Mouse (Mus musculus): ENCODE data around the gene Igdcc4. TPM values are rescaled to one million over a fixed set of nuclear protein-coding genes. Genes with fewer than 3 reads are reported as not detected.
A peak's percentile ranks its signal among the peaks of the same experiment; 100 is the strongest.

Gene Igdcc4
- 0.76 TPM for polyA plus RNA-seq (2012; fragmentation: generic; extraction: Trizol)
- long read RNA-seq, experiment 1, partial matches to known transcripts, result 1 of 3 reads
- long read RNA-seq, experiment 1, other reads (novel, unspliced or antisense), result 1 of 3 reads
- long read RNA-seq, experiment 2, partial matches to known transcripts, result 1 of 1 reads
- long read RNA-seq, experiment 2, other reads (novel, unspliced or antisense), result 0 of 1 reads

DNA sequence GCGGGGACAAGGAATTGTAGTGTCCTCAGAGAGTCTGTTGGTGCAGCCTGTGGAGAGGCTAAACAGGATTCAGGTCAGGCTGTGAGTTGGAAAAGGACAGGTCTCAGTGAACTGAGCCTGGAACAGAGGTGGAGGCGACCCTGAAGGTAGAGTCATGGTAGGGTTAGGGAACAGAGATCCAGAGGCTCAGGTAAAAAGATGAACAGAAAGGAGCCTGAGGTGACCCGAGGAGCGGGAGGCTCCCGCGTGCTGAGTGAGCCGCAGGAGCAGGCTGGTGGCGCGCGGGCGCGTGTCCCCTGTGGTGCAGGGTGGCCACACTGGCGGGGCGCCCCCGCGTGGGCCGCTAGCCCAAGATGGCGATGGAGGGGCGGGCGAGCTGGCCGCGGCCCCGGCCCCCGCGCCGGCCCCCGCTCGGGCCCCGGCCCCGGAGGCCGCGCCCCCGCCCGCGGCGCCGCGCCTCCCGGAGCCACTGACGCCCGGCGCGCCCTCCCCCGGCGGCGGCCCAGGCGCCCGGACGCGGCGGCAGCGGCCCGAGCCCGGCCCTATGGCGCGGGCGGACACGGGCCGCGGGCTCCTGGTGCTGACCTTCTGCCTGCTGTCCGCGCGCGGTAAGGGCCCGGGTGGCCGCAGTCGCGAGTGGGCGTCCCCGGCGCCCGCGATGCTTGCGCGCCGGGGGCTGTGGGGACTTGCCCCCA is at the start of gene Igdcc4:
Gene Igdcc4 (plus strand): TSS at position 496 of the 695 bp plus-strand sequence.
- Histone ChIP-seq H3K79me3 (ENCODE audit: low read depth) (no peaks in the 10 kb centered on the region), H3ac (ENCODE audit: control insufficient read depth, insufficient read length, low read depth) (peak within 1 kb of the TSS; percentile 25)

GRCm38 (mm10) chr9:65064251-65064650 is 37.0 kb upstream of the Igdcc4 start:
- no peaks in the 10 kb centered on the region for H3K27me3 ChIP-seq (ENCODE audit: control insufficient read depth, insufficient read depth, insufficient read length)
- no peaks in the 10 kb centered on the region for H3K79me3 ChIP-seq (ENCODE audit: low read depth)

More for the DNA sequence above, at the start of gene Igdcc4:
- Histone ChIP-seq H3K36me3 (ENCODE audit: control insufficient read depth, insufficient read depth) (no peaks in the 10 kb centered on the region), H3K4me3 (ENCODE audit: insufficient read depth, poor library complexity, severe bottlenecking) (peak within 1 kb of the TSS; percentile 14), H3K27me3 (ENCODE audit: control insufficient read depth, insufficient read depth, insufficient read length) (no peaks in the 10 kb centered on the region), H3K79me2 (ENCODE audit: control insufficient read depth, insufficient read depth) (no peaks in the 10 kb centered on the region)
- TF ChIP-seq CTCF (IDR thresholded peaks at IDR 0.05; ENCODE audit: control insufficient read depth, insufficient read depth, insufficient read length) (no peak), CEBPB (IDR thresholded peaks at IDR 0.05; ENCODE audit: low read depth) (no peak), MAX (IDR thresholded peaks at IDR 0.05) (no peak), MYOD1 (IDR thresholded peaks at IDR 0.05; ENCODE audit: control insufficient read depth, insufficient read length, low read depth) (no peak), USF1 (IDR thresholded peaks at IDR 0.05; ENCODE audit: low read depth) (no peak), MYOG (IDR thresholded peaks at IDR 0.05; ENCODE audit: control insufficient read depth, extremely low read depth, insufficient read length) (no peak), FOSL1 (IDR thresholded peaks at IDR 0.05; ENCODE audit: insufficient read depth, low read length, poor library complexity, severe bottlenecking) (no peak)

DNA sequence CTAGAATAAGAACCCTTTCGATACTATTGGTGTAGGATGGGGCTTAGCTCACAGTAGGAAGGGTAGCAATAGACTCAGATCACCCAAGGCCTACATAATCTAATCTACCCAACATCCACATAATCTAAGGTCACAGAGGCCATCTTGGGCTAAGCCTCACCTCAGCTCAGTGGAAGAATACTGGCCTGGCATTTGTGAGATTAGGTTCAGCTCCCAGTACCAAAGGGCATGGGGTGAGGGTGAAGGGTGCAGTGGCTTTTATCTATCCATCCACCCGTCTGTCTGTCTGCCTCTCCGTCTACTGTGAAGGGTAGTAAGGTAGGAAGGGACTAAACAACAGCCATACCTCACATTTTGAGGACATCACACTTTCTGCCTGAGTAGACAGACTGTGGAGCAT is 30.7 kb upstream of the Igdcc4 start:
- Histone ChIP-seq H3K79me3 (ENCODE audit: low read depth) (no peaks in the 10 kb centered on the region), H3K27me3 (ENCODE audit: control insufficient read depth, insufficient read depth, insufficient read length) (no peaks in the 10 kb centered on the region), H3ac (ENCODE audit: control insufficient read depth, insufficient read length, low read depth) (no peak overlapping the region), H3K36me3 (ENCODE audit: control insufficient read depth, insufficient read depth) (peaks cover 52% of the 10 kb centered on the region), H3K79me2 (ENCODE audit: control insufficient read depth, insufficient read depth) (no peaks in the 10 kb centered on the region), H3K4me3 (ENCODE audit: insufficient read depth, poor library complexity, severe bottlenecking) (no peak overlapping the region)
- TF ChIP-seq CTCF (IDR thresholded peaks at IDR 0.05; ENCODE audit: control insufficient read depth, insufficient read depth, insufficient read length), result no peak
- no peak for TF ChIP-seq MYOG (IDR thresholded peaks at IDR 0.05; ENCODE audit: control insufficient read depth, extremely low read depth, insufficient read length)
- no peak for TF ChIP-seq CEBPB (IDR thresholded peaks at IDR 0.05; ENCODE audit: low read depth)
- TF ChIP-seq MAX (IDR thresholded peaks at IDR 0.05), result no peak
- TF ChIP-seq MYOD1 (IDR thresholded peaks at IDR 0.05; ENCODE audit: control insufficient read depth, insufficient read length, low read depth), result no peak
- no peak for TF ChIP-seq FOSL1 (IDR thresholded peaks at IDR 0.05; ENCODE audit: insufficient read depth, low read length, poor library complexity, severe bottlenecking)
- TF ChIP-seq USF1 (IDR thresholded peaks at IDR 0.05; ENCODE audit: low read depth), result no peak

More at GRCm38 (mm10) chr9:65064251-65064650, 37.0 kb upstream of the Igdcc4 start:
- Histone ChIP-seq H3K79me2 (ENCODE audit: control insufficient read depth, insufficient read depth) (no peaks in the 10 kb centered on the region), H3K36me3 (ENCODE audit: control insufficient read depth, insufficient read depth) (peaks cover 79% of the 10 kb centered on the region), H3ac (ENCODE audit: control insufficient read depth, insufficient read length, low read depth) (no peak overlapping the region), H3K4me3 (ENCODE audit: insufficient read depth, poor library complexity, severe bottlenecking) (no peak overlapping the region)
- no peak for TF ChIP-seq MAX (IDR thresholded peaks at IDR 0.05)
- no peak for TF ChIP-seq MYOD1 (IDR thresholded peaks at IDR 0.05; ENCODE audit: control insufficient read depth, insufficient read length, low read depth)
- no peak for TF ChIP-seq USF1 (IDR thresholded peaks at IDR 0.05; ENCODE audit: low read depth)
- TF ChIP-seq MYOG (IDR thresholded peaks at IDR 0.05; ENCODE audit: control insufficient read depth, extremely low read depth, insufficient read length), result no peak
- no peak for TF ChIP-seq FOSL1 (IDR thresholded peaks at IDR 0.05; ENCODE audit: insufficient read depth, low read length, poor library complexity, severe bottlenecking)
- TF ChIP-seq CEBPB (IDR thresholded peaks at IDR 0.05; ENCODE audit: low read depth), result no peak
- TF ChIP-seq CTCF (IDR thresholded peaks at IDR 0.05; ENCODE audit: control insufficient read depth, insufficient read depth, insufficient read length), result no peak

DNA sequence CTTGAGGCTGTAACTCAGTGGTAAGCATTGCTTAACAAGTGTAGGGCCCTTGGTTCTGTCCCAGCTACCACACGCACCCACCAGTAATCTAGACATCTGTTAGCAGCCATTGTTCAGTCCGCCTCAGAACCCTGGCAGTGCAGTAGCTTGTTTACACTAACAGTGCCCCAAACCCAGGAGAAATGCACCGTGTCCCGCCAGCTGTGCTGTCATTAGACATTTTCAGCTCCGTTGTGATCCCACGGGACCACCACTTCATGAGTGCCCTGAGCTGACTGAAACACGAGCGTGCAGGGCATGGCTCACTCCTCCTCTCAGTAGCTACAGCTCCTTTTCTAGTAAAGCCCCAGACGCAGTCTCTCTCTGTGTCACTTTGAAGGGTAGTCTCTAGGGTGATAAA is 27.7 kb upstream of the Igdcc4 start:
- peaks cover 33% of the 10 kb centered on the region for H3K36me3 ChIP-seq (ENCODE audit: control insufficient read depth, insufficient read depth)

DNA sequence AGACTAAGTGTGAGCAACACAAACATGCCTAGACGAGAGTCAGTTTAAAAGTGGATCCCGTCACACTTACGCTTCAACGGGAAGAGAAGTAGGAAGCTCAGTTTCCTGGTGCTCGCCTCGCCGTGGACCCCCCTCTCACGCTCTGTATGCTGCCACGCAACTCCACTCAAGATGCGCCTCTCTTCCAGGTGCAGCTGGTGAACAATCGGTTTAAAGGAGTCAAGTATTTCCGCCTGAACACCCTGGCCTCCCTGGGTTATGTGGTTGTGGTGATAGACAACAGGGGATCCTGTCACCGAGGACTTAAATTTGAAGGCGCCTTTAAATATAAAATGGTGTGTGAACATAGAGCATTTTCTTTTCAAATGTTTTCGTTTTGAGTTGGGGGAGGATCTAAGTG is 27.0 kb upstream of the Igdcc4 start:
- H3ac ChIP-seq (ENCODE audit: control insufficient read depth, insufficient read length, low read depth), result no peak overlapping the region

More for the DNA sequence above, 27.7 kb upstream of the Igdcc4 start:
- H3ac ChIP-seq (ENCODE audit: control insufficient read depth, insufficient read length, low read depth), result no peak overlapping the region
- no peaks in the 10 kb centered on the region for H3K79me3 ChIP-seq (ENCODE audit: low read depth)
- H3K79me2 ChIP-seq (ENCODE audit: control insufficient read depth, insufficient read depth), result no peaks in the 10 kb centered on the region
- no peaks in the 10 kb centered on the region for H3K27me3 ChIP-seq (ENCODE audit: control insufficient read depth, insufficient read depth, insufficient read length)
- H3K4me3 ChIP-seq (ENCODE audit: insufficient read depth, poor library complexity, severe bottlenecking), result no peak overlapping the region
- no peak for TF ChIP-seq FOSL1 (IDR thresholded peaks at IDR 0.05; ENCODE audit: insufficient read depth, low read length, poor library complexity, severe bottlenecking)
- TF ChIP-seq USF1 (IDR thresholded peaks at IDR 0.05; ENCODE audit: low read depth), result no peak
- TF ChIP-seq MYOG (IDR thresholded peaks at IDR 0.05; ENCODE audit: control insufficient read depth, extremely low read depth, insufficient read length), result no peak
- no peak for TF ChIP-seq MYOD1 (IDR thresholded peaks at IDR 0.05; ENCODE audit: control insufficient read depth, insufficient read length, low read depth)
- no peak for TF ChIP-seq CEBPB (IDR thresholded peaks at IDR 0.05; ENCODE audit: low read depth)
- TF ChIP-seq MAX (IDR thresholded peaks at IDR 0.05), result no peak
- no peak for TF ChIP-seq CTCF (IDR thresholded peaks at IDR 0.05; ENCODE audit: control insufficient read depth, insufficient read depth, insufficient read length)

More for the DNA sequence above, 27.0 kb upstream of the Igdcc4 start:
- no peaks in the 10 kb centered on the region for H3K27me3 ChIP-seq (ENCODE audit: control insufficient read depth, insufficient read depth, insufficient read length)
- peaks cover 29% of the 10 kb centered on the region for H3K36me3 ChIP-seq (ENCODE audit: control insufficient read depth, insufficient read depth)
- no peaks in the 10 kb centered on the region for H3K79me2 ChIP-seq (ENCODE audit: control insufficient read depth, insufficient read depth)
- TF ChIP-seq USF1 (IDR thresholded peaks at IDR 0.05; ENCODE audit: low read depth) (no peak), CTCF (IDR thresholded peaks at IDR 0.05; ENCODE audit: control insufficient read depth, insufficient read depth, insufficient read length) (no peak), MYOG (IDR thresholded peaks at IDR 0.05; ENCODE audit: control insufficient read depth, extremely low read depth, insufficient read length) (no peak), MAX (IDR thresholded peaks at IDR 0.05) (no peak), CEBPB (IDR thresholded peaks at IDR 0.05; ENCODE audit: low read depth) (no peak), FOSL1 (IDR thresholded peaks at IDR 0.05; ENCODE audit: insufficient read depth, low read length, poor library complexity, severe bottlenecking) (no peak), MYOD1 (IDR thresholded peaks at IDR 0.05; ENCODE audit: control insufficient read depth, insufficient read length, low read depth) (no peak)
- no peaks in the 10 kb centered on the region for H3K79me3 ChIP-seq (ENCODE audit: low read depth)
- no peak overlapping the region for H3K4me3 ChIP-seq (ENCODE audit: insufficient read depth, poor library complexity, severe bottlenecking)

All from C2C12 (cell line).